Mouse (Mus musculus): ENCODE results near the gene Pcsk5. TPM values are rescaled to one million over a fixed set of nuclear protein-coding genes. Genes with fewer than 3 reads are reported as not detected.

The Pcsk5 gene
- polyA plus RNA-seq, 1 experiment from 2014 or later = 33.9 TPM

GRCm38 (mm10) chr19:17385426-17385825 lies 452.0 kb downstream of the Pcsk5 start:
- ATAC-seq (ENCODE audit: insufficient number of reproducible peaks, insufficient read depth, low FRiP score, low TSS enrichment, low read depth) = no peak
- H3K4me1 ChIP-seq = no peaks in the 10 kb centered on the region; the same call in 1 of the 2 replicates
- no peak overlapping the region for H3K27ac ChIP-seq
- no peak overlapping the region for H3K9ac ChIP-seq
- H3K27me3 ChIP-seq = no peaks in the 10 kb centered on the region
- H3K4me2 ChIP-seq = no peak overlapping the region
- H3K36me3 ChIP-seq = no peaks in the 10 kb centered on the region
- no peak overlapping the region for H3K4me3 ChIP-seq
- no peaks in the 10 kb centered on the region for H3K9me3 ChIP-seq
- 64% methylated on average over 1 of the region's 1 CpGs for WGBS

GRCm38 (mm10) chr19:17385022-17385421 lies 452.4 kb downstream of the Pcsk5 start:
- no peaks in the 10 kb centered on the region for H3K27me3 ChIP-seq
- no peaks in the 10 kb centered on the region for H3K9me3 ChIP-seq
- no peak overlapping the region for H3K27ac ChIP-seq
- no peak overlapping the region for H3K9ac ChIP-seq
- ATAC-seq (ENCODE audit: insufficient number of reproducible peaks, insufficient read depth, low FRiP score, low TSS enrichment, low read depth) = no peak
- no peak overlapping the region for H3K4me2 ChIP-seq
- 93% methylated on average over 4 of the region's 4 CpGs for WGBS
- H3K36me3 ChIP-seq = no peaks in the 10 kb centered on the region
- no peaks in the 10 kb centered on the region; the same call in 1 of the 2 replicates for H3K4me1 ChIP-seq
- no peak overlapping the region for H3K4me3 ChIP-seq

GRCm38 (mm10) chr19:17382807-17383397 lies 454.5 kb downstream of the Pcsk5 start:
- Histone ChIP-seq H3K4me1 (no peaks in the 10 kb centered on the region; the same call in 1 of the 2 replicates), H3K4me3 (no peak overlapping the region), H3K27ac (no peak overlapping the region), H3K9ac (no peak overlapping the region), H3K4me2 (no peak overlapping the region), H3K36me3 (no peaks in the 10 kb centered on the region), H3K9me3 (no peaks in the 10 kb centered on the region), H3K27me3 (no peaks in the 10 kb centered on the region)
- WGBS = 79% methylated on average over 6 of the region's 6 CpGs
- no peak for ATAC-seq (ENCODE audit: insufficient number of reproducible peaks, insufficient read depth, low FRiP score, low TSS enrichment, low read depth)

Measured in embryonic facial prominence, embryonic 13.5 days (tissue).